Mouse (Mus musculus) embryonic facial prominence, embryonic 13.5 days (tissue): ENCODE results near the gene Tkt. TPM values are rescaled to one million over a fixed set of nuclear protein-coding genes. Genes with fewer than 3 reads are reported as not detected.

Source experiments
- microRNA-seq: library from miRNA; unstranded; fragments of <30 nt; microRNA quantifications from one replicate; pipeline ENCODE4, GENCODE M21; 2016
- polyA plus RNA-seq: library from polyadenylated mRNA; unstranded; fragments of >200 nt; fragmentation: Nextera tagmentation; extraction: Ambion mirVana; gene quantifications from 2 replicates; pipeline ENCODE4 v1.2.1, GENCODE M21; 2015

Tkt gene
- polyA plus RNA-seq, 1 experiment from 2014 or later: 242 TPM

Small RNAs within 50 kb of the gene (microRNA-seq; reads per million reads assigned to microRNA genes)
- gene Mir3076: 2.2 reads per million, percentile 5 among the genes with 10 or more reads in this experiment

Other genes starting within 250 kb of the Tkt start
- 33.3 and 37.3 TPM in 2 replicates for gene Dcp1a, start 68.8 kb upstream of the Tkt start, polyA plus RNA-seq
- gene Cacna1d, start 56.9 kb upstream of the Tkt start, polyA plus RNA-seq: 6.2 and 6.6 TPM in 2 replicates
- 50.9 and 52.0 TPM in 2 replicates for gene Prkcd, start 77.9 kb downstream of the Tkt start, polyA plus RNA-seq
- gene Rft1, start 106.0 kb downstream of the Tkt start, polyA plus RNA-seq: 21.5 and 21.6 TPM in 2 replicates
- gene Sfmbt1, start 166.5 kb downstream of the Tkt start, polyA plus RNA-seq: 14.7 and 17.6 TPM in 2 replicates